ENCODE assay signal across 22 mouse cellular contexts in the genomic region with DNA sequence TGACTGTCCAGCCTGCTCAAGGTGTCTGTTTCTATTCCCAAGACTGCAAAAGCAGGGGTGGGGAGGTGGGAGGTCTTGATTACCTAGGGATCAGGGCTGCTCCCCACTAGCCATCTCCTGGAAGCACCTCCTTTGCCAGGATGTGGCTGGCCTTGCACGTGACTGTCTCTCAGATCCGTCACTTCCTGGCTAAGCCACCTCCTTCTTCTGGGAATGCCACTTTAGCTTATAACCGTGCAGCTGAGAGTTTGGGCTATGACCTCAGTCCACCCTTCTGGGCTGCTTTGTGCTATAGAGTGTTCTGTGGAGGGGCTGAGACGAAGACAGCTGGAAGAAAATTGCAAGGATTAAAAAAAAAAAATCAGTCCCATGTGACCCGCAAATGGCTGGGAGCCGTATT. TPM values are rescaled to one million over a fixed set of nuclear protein-coding genes. Genes with fewer than 3 reads are reported as not detected.
DNase-seq lines count a peak whose midpoint lies in the region; ATAC-seq and TF ChIP-seq lines count a peak whose summit lies in the region.
"Had no signal": no experiment of that assay in that cellular context is flagged by ENCODE, and none has a peak within 500 bp of the region (broad histone marks: within the 10 kb centered on the region; RNA-seq: fewer than 3 reads in every experiment).

No protein-coding gene starts in this region.

- H3K9ac ChIP-seq in kidney, postnatal 0 days (ENCODE audit: low read depth, low read length): no peak overlapping the region
- no peak overlapping the region for H3K9ac ChIP-seq in heart, embryonic 12.5 days
- H3K9ac ChIP-seq: liver, embryonic 12.5 days; lung, embryonic 14.5 days had no signal

- H3K4me3 ChIP-seq in kidney, postnatal 0 days (replicated peaks; ENCODE audit: low read depth, low read length): no peak overlapping the region
- no peak overlapping the region for H3K4me3 ChIP-seq in heart, embryonic 12.5 days
- no peak overlapping the region for H3K4me3 ChIP-seq in myocyte
- H3K4me3 ChIP-seq: left cerebral cortex, adult 2 months; limb, embryonic 10.5 days; liver, embryonic 12.5 days; midbrain, embryonic 10.5 days had no signal

- H3K4me2 ChIP-seq in kidney, postnatal 0 days (ENCODE audit: low read length): no peak overlapping the region
- H3K4me2 ChIP-seq in heart, embryonic 12.5 days: peak overlapping the region; percentile 40; the same call in 1 of the 2 replicates
- peak overlapping the region; percentile 55 for H3K4me2 ChIP-seq in myocyte (ENCODE audit: low read depth)
- H3K4me2 ChIP-seq: liver, embryonic 12.5 days; lung, embryonic 14.5 days had no signal

- no peak overlapping the region for H3ac ChIP-seq in myocyte (ENCODE audit: control insufficient read depth, insufficient read length)

- peak; percentile 3 for DNase-seq in adrenal gland, postnatal 14 days
- no peak for DNase-seq in adrenal gland, adult 8-10 months
- DNase-seq in kidney, postnatal 0 days (ENCODE audit: low spot score): peak; percentile 22
- DNase-seq in kidney, postnatal 10 days: no peak
- DNase-seq in urinary bladder, postnatal 36 days (ENCODE audit: low spot score in 2 of 2): no peak
- DNase-seq in embryo, embryonic 10.5 days (ENCODE audit: low spot score): no peak
- DNase-seq: cerebellum, postnatal 14 days; gastrocnemius, postnatal 10 days; lung, embryonic 14.5 days; lung, postnatal 4 days; thymus, postnatal 4 days had no signal

- no peaks in the 10 kb centered on the region for H3K27me3 ChIP-seq in kidney, postnatal 0 days (ENCODE audit: insufficient read depth, low read length)
- H3K27me3 ChIP-seq in heart, embryonic 12.5 days (replicated peaks): peaks cover 23% of the 10 kb centered on the region
- peaks cover 5% of the 10 kb centered on the region for H3K27me3 ChIP-seq in myocyte (ENCODE audit: control insufficient read depth, insufficient read depth, insufficient read length)

- no peaks in the 10 kb centered on the region for H3K4me1 ChIP-seq in kidney, postnatal 0 days (replicated peaks; ENCODE audit: insufficient read depth, low read length)
- H3K4me1 ChIP-seq in heart, embryonic 12.5 days (replicated peaks): peaks cover 50% of the 10 kb centered on the region
- H3K4me1 ChIP-seq: limb, embryonic 10.5 days; liver, embryonic 12.5 days; midbrain, embryonic 10.5 days had no signal

- H3K36me3 ChIP-seq in kidney, postnatal 0 days (ENCODE audit: insufficient read depth, low read length): no peaks in the 10 kb centered on the region
- no peaks in the 10 kb centered on the region for H3K36me3 ChIP-seq in heart, embryonic 12.5 days
- H3K36me3 ChIP-seq in myocyte (ENCODE audit: control insufficient read depth, insufficient read depth): no peaks in the 10 kb centered on the region
- H3K36me3 ChIP-seq: limb, embryonic 10.5 days; liver, embryonic 12.5 days; midbrain, embryonic 10.5 days had no signal

- no peaks in the 10 kb centered on the region for H3K9me3 ChIP-seq in kidney, postnatal 0 days (replicated peaks; ENCODE audit: low read length)
- no peaks in the 10 kb centered on the region for H3K9me3 ChIP-seq in heart, embryonic 12.5 days (replicated peaks)
- H3K9me3 ChIP-seq: limb, embryonic 10.5 days; liver, embryonic 12.5 days; midbrain, embryonic 10.5 days had no signal

- TF ChIP-seq POLR2A in myocyte (IDR thresholded peaks at IDR 0.05; ENCODE audit: insufficient read length, low read depth): peak; percentile 54

- H3K27ac ChIP-seq in kidney, postnatal 0 days: no peak overlapping the region
- peak overlapping the region; percentile 88 for H3K27ac ChIP-seq in heart, embryonic 12.5 days (ENCODE audit: poor library complexity, severe bottlenecking)
- H3K27ac ChIP-seq: left cerebral cortex, adult 2 months; limb, embryonic 10.5 days; liver, embryonic 12.5 days; midbrain, embryonic 10.5 days had no signal

- WGBS in kidney, postnatal 0 days: 44% methylated on average over 6 of the region's 6 CpGs
- WGBS in heart, embryonic 12.5 days: 51% methylated on average over 6 of the region's 6 CpGs

- no peak for ATAC-seq in kidney, postnatal 0 days (replicated peaks; ENCODE audit: low FRiP score, low read depth)
- no peak for ATAC-seq in heart, embryonic 12.5 days (ENCODE audit: insufficient number of reproducible peaks, low FRiP score)
- ATAC-seq: forebrain, embryonic 14.5 days; liver, embryonic 12.5 days had no signal

- TF ChIP-seq CTCF in kidney, postnatal 0 days (IDR thresholded peaks at IDR 0.05; ENCODE audit: low read depth): no peak

- no peaks in the 10 kb centered on the region for H3K79me2 ChIP-seq in myocyte (ENCODE audit: control insufficient read depth, insufficient read depth)

TF ChIP-seq in myocyte, 11 proteins besides CTCF, POLR2A, EP300 and RAD21:
- TF ChIP-seq POLR2AphosphoS2 (IDR thresholded peaks at IDR 0.05; ENCODE audit: insufficient read length, low read depth): no peak
- TF ChIP-seq USF1 (IDR thresholded peaks at IDR 0.05; ENCODE audit: low read depth): peak; percentile 46
- no peak for TF ChIP-seq TCF3 (IDR thresholded peaks at IDR 0.05; ENCODE audit: insufficient read length, low read depth)

RNA-seq across cellular contexts. Expression of gene 2510039O18Rik, which starts 22.1 kb away (rescaled TPM):
- 43.4 and 44.0 TPM in 2 replicates for total RNA-seq in adrenal gland, postnatal 14 days (2021)
- 10 to 100 TPM; 45.5 to 52.4 (median 47.4) TPM for total RNA-seq in adrenal gland, adult 8-10 months (2022)
- polyA plus RNA-seq in kidney, postnatal 0 days (2015; fragmentation: Nextera tagmentation; extraction: Ambion mirVana): 17.0 and 21.1 TPM in 2 replicates
- polyA plus RNA-seq in heart, embryonic 12.5 days (2016; fragmentation: Nextera tagmentation; extraction: Ambion mirVana): 24.6 and 24.9 TPM in 2 replicates
- 49.9 TPM for polyA plus RNA-seq in myocyte (2012; fragmentation: generic; extraction: Trizol)

RNA-seq across cellular contexts. Expression of gene Nppb, which starts 22.8 kb away (rescaled TPM):
- total RNA-seq in adrenal gland, postnatal 14 days (2021): not detected in 2 replicates
- under 1 TPM in 1 of 4 experiments, not detected in 3; 0.40 TPM for total RNA-seq in adrenal gland, adult 8-10 months (2022)
- polyA plus RNA-seq in kidney, postnatal 0 days (2015; fragmentation: Nextera tagmentation; extraction: Ambion mirVana): not detected in 2 replicates
- polyA plus RNA-seq in heart, embryonic 12.5 days (2016; fragmentation: Nextera tagmentation; extraction: Ambion mirVana): 276 and 282 TPM in 2 replicates
- polyA plus RNA-seq in myocyte (2012; fragmentation: generic; extraction: Trizol): 0.26 TPM
- total RNA-seq: CH12.LX; gastrocnemius, postnatal 10 days; hematopoietic stem cell, adult 5-6 weeks; left cerebral cortex, adult 2 months; neutrophil, adult 5-6 weeks had no signal
- polyA plus RNA-seq: forebrain, embryonic 14.5 days; kidney, embryonic 14.5 days; limb, embryonic 10.5 days; liver, embryonic 12.5 days; lung, embryonic 14.5 days; midbrain, embryonic 10.5 days had no signal

RNA-seq across cellular contexts. Expression of gene Plod1, which starts 26.2 kb away (rescaled TPM):
- 43.7 and 44.2 TPM in 2 replicates for total RNA-seq in adrenal gland, postnatal 14 days (2021)
- 10 to 100 TPM; 31.2 to 44.5 (median 39.4) TPM for total RNA-seq in adrenal gland, adult 8-10 months (2022)
- 38.1 and 38.2 TPM in 2 replicates for polyA plus RNA-seq in kidney, postnatal 0 days (2015; fragmentation: Nextera tagmentation; extraction: Ambion mirVana)
- 46.9 and 49.6 TPM in 2 replicates for polyA plus RNA-seq in heart, embryonic 12.5 days (2016; fragmentation: Nextera tagmentation; extraction: Ambion mirVana)
- 77.2 TPM for polyA plus RNA-seq in myocyte (2012; fragmentation: generic; extraction: Trizol)

RNA-seq across cellular contexts. Expression of gene Nppa, which starts 37.7 kb away (rescaled TPM):
- not detected in 2 replicates for total RNA-seq in adrenal gland, postnatal 14 days (2021)
- not detected for total RNA-seq in adrenal gland, adult 8-10 months (2022)
- polyA plus RNA-seq in kidney, postnatal 0 days (2015; fragmentation: Nextera tagmentation; extraction: Ambion mirVana): not detected in 2 replicates
- 5,688 and 5,948 TPM in 2 replicates for polyA plus RNA-seq in heart, embryonic 12.5 days (2016; fragmentation: Nextera tagmentation; extraction: Ambion mirVana)
- not detected for polyA plus RNA-seq in myocyte (2012; fragmentation: generic; extraction: Trizol)
- total RNA-seq: CH12.LX; gastrocnemius, postnatal 10 days; hematopoietic stem cell, adult 5-6 weeks; left cerebral cortex, adult 2 months; neutrophil, adult 5-6 weeks had no signal
- polyA plus RNA-seq: lung, embryonic 14.5 days had no signal

RNA-seq across cellular contexts. Expression of gene Mfn2, which starts 58.3 kb away (rescaled TPM):
- 191 and 207 TPM in 2 replicates for total RNA-seq in adrenal gland, postnatal 14 days (2021)
- total RNA-seq in adrenal gland, adult 8-10 months (2022): 100 to 1,000 TPM; 119 to 236 (median 168) TPM
- polyA plus RNA-seq in kidney, postnatal 0 days (2015; fragmentation: Nextera tagmentation; extraction: Ambion mirVana): 28.9 and 33.8 TPM in 2 replicates
- 121 and 123 TPM in 2 replicates for polyA plus RNA-seq in heart, embryonic 12.5 days (2016; fragmentation: Nextera tagmentation; extraction: Ambion mirVana)
- 75.8 TPM for polyA plus RNA-seq in myocyte (2012; fragmentation: generic; extraction: Trizol)

Comparison
In these comparisons a context has a peak if more than half of its experiments do, and no peak if none do; other contexts are left out.
1. DNase-seq: peak in adrenal gland, postnatal 14 days (single experiment) and kidney, postnatal 0 days (single experiment); none in adrenal gland, adult 8-10 months (single experiment), kidney, postnatal 10 days (single experiment), urinary bladder, postnatal 36 days (0 of 2) and embryo, embryonic 10.5 days (single experiment).
2. RNA of gene Nppb, which starts 22.8 kb away (polyA plus RNA-seq): 276 to 282 TPM in heart, embryonic 12.5 days; 0.26 TPM in myocyte (single experiment) and not detected in kidney, postnatal 0 days; every median in the first group is over 100 times any median in the second.